Mouse (Mus musculus): ENCODE measurements at regions not wholly inside any gene's neighbourhood (a gene's known extent, or its start where the extent isn't known, plus 50 kb on each side); places are given as distances from the start of the nearest gene placed in this dataset.
A peak's percentile ranks its signal among the peaks of the same experiment; 100 is the strongest.

DNA sequence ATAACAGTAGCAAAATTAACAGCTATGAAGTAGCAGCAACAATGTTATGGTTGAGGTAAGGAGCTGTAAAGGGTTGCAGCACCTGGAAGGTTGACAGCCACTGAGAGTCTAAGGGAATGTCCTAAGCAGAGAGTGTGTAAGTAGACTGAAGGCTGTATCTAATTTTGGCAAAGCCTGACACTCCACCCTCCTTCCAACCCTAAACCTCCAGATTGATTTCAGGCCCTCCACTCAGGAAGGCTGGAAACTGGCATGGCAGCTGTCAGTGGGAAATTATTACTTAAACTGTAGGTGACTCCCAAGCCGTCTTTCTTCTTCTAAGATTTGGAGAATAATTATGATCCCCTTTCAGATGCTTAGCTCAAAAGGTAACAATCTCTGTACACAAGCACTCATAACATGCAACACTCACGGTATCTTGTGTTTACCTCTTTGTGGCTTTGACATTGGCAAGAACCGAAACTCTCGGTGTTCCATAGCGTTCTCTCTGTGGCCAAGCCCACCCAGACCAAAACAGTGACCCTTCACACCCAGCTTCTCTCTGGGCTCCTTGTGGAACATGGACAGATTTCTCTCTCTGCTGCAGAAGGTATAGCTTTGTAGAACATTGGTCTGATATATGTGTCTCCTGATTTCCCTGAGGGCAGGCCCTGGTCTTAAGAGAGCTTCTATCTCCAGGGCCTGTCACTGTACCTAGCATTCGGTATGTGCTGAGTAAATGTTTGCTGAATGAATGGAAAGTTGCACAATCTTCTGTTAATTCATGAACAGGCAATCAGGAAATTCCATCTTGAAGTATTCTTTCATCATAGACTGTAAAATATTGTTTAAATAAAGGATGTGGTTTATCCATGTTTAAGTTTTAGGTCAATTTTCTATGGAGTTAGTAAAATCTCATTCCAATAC is 102.0 kb upstream of the Gm15217 start:
- 56% methylated on average over 6 of the region's 6 CpGs for WGBS
- no peak overlapping the region for H3K27ac ChIP-seq (replicated peaks; ENCODE audit: insufficient read depth, low read depth, low read length)
- no peaks in the 10 kb centered on the region for H3K36me3 ChIP-seq (ENCODE audit: control insufficient read depth, insufficient read depth, low read length)
- no peak overlapping the region for H3K9ac ChIP-seq (ENCODE audit: low read depth, low read length)
- peaks cover 9% of the 10 kb centered on the region for H3K4me1 ChIP-seq (ENCODE audit: control insufficient read depth, insufficient read depth, low read length)
- no peaks in the 10 kb centered on the region for H3K79me2 ChIP-seq (ENCODE audit: control insufficient read depth, insufficient read depth, low read length)
- H3K27me3 ChIP-seq (ENCODE audit: control insufficient read depth, insufficient read depth, low read length) = no peaks in the 10 kb centered on the region
- H3K4me3 ChIP-seq (ENCODE audit: insufficient read depth, low read depth, low read length) = no peak overlapping the region
- DNase-seq (ENCODE audit: extremely low read depth, low read depth, low spot score) = peak; percentile 92
- TF ChIP-seq POLR2A (IDR thresholded peaks at IDR 0.05; ENCODE audit: extremely low read depth, insufficient read depth, low read length) = no peak
- no peak for TF ChIP-seq CTCF (IDR thresholded peaks at IDR 0.05; ENCODE audit: low read depth, low read length)

DNA sequence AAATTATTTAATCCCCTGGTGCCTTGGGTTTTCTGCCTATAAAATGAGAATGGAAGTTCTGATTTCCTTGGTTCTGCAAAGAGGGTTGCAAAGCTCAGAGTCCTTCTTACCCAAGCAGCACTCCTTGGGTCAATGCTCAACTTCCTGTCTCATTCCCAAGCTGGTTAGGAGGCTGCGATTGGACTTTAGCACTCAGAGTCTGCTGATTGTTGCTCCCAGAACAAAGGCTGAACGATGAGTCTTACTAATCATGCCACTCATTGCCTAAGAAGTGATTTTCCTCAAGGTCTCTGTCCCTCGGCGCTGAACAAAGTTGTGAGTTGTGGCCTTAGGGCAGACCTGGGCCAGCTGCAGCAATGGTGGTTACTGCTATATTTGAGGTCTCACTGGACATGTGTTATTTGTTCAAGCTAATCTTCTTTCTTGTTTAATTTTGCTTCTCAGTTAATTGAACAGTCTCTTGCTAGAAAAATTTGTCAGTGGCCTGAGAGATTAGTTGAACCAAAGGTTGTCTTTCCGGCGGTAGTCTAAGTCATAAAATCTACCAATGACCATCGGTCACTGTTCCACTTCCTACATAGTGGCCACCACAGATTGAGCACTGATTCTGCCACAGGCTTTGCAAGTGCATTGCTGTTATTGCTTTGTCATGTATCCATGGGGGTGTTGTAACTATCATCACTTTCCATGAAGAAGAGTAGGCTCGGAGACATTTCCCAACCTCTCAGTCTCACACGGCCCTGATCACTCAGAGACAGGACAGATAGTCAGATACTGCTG is 101.2 kb upstream of the Gm15217 start:
- DNase-seq (ENCODE audit: extremely low read depth, low read depth, low spot score) = peak; percentile 81
- H3K36me3 ChIP-seq (ENCODE audit: control insufficient read depth, insufficient read depth, low read length) = no peaks in the 10 kb centered on the region
- WGBS = 61% methylated on average over 9 of the region's 9 CpGs

DNA sequence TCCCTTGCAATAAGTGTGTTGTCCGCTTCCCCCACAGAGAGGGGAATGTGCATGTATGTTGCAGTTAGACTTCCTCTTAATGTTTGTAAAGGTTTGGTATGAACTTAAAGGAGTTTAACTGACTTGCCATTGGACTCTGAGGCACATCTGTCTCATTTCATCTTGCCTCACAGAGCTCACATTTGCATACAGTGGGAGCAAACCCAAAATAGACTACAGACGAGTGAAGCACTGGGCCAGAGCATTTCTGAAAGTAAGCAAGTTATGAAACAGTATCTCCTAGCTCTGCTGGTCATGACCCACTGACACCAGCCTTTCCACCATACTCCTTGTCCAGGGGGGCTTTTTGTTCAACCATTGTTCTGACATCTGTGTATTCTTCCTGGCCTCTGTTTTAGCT is 86.8 kb upstream of the Gm15217 start:
- Histone ChIP-seq H3K27me3 (ENCODE audit: control insufficient read depth, insufficient read depth, low read length) (no peaks in the 10 kb centered on the region), H3K27ac (replicated peaks; ENCODE audit: insufficient read depth, low read depth, low read length) (no peak overlapping the region), H3K4me1 (ENCODE audit: control insufficient read depth, insufficient read depth, low read length) (no peaks in the 10 kb centered on the region), H3K9ac (ENCODE audit: low read depth, low read length) (no peak overlapping the region), H3K36me3 (ENCODE audit: control insufficient read depth, insufficient read depth, low read length) (no peaks in the 10 kb centered on the region), H3K4me3 (ENCODE audit: insufficient read depth, low read depth, low read length) (no peak overlapping the region), H3K79me2 (ENCODE audit: control insufficient read depth, insufficient read depth, low read length) (no peaks in the 10 kb centered on the region)
- DNase-seq (ENCODE audit: extremely low read depth, low read depth, low spot score) = no peak
- TF ChIP-seq POLR2A (IDR thresholded peaks at IDR 0.05; ENCODE audit: extremely low read depth, insufficient read depth, low read length) (no peak), CTCF (IDR thresholded peaks at IDR 0.05; ENCODE audit: low read depth, low read length) (no peak)
- 49% methylated on average over 2 of the region's 2 CpGs for WGBS

More for the DNA sequence above, 101.2 kb upstream of the Gm15217 start:
- Histone ChIP-seq H3K9ac (ENCODE audit: low read depth, low read length) (no peak overlapping the region), H3K4me1 (ENCODE audit: control insufficient read depth, insufficient read depth, low read length) (peaks cover 9% of the 10 kb centered on the region), H3K27me3 (ENCODE audit: control insufficient read depth, insufficient read depth, low read length) (no peaks in the 10 kb centered on the region), H3K4me3 (ENCODE audit: insufficient read depth, low read depth, low read length) (no peak overlapping the region), H3K79me2 (ENCODE audit: control insufficient read depth, insufficient read depth, low read length) (no peaks in the 10 kb centered on the region), H3K27ac (replicated peaks; ENCODE audit: insufficient read depth, low read depth, low read length) (no peak overlapping the region; the same call in 1 of the 2 replicates)
- TF ChIP-seq CTCF (IDR thresholded peaks at IDR 0.05; ENCODE audit: low read depth, low read length) = no peak
- TF ChIP-seq POLR2A (IDR thresholded peaks at IDR 0.05; ENCODE audit: extremely low read depth, insufficient read depth, low read length) = no peak

DNA sequence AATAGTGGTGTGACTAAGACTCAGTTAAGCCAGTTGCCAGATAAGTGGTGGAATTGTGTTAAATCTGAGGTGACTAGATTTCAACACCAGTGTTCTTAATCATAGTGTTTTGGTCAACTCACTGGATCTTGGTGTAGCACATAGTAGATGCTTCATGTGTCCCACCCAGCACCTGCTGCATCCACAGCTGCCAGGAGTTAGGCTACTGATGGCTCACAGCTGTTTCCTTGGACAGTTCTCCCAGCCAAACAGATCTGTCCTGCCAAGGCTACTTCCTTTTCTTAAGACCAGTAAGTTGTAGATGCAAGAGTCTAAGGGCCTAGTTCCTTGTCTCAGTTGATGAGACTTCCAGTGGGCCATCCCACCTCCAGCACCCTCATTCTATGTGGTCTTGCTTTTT is 82.9 kb upstream of the Gm15217 start:
- Histone ChIP-seq H3K79me2 (ENCODE audit: control insufficient read depth, insufficient read depth, low read length) (no peaks in the 10 kb centered on the region), H3K36me3 (ENCODE audit: control insufficient read depth, insufficient read depth, low read length) (no peaks in the 10 kb centered on the region), H3K9ac (ENCODE audit: low read depth, low read length) (no peak overlapping the region), H3K4me3 (ENCODE audit: insufficient read depth, low read depth, low read length) (no peak overlapping the region), H3K27ac (replicated peaks; ENCODE audit: insufficient read depth, low read depth, low read length) (no peak overlapping the region), H3K27me3 (ENCODE audit: control insufficient read depth, insufficient read depth, low read length) (no peaks in the 10 kb centered on the region), H3K4me1 (ENCODE audit: control insufficient read depth, insufficient read depth, low read length) (no peaks in the 10 kb centered on the region)
- no peak for TF ChIP-seq CTCF (IDR thresholded peaks at IDR 0.05; ENCODE audit: low read depth, low read length)
- no peak for DNase-seq (ENCODE audit: extremely low read depth, low read depth, low spot score)

DNA sequence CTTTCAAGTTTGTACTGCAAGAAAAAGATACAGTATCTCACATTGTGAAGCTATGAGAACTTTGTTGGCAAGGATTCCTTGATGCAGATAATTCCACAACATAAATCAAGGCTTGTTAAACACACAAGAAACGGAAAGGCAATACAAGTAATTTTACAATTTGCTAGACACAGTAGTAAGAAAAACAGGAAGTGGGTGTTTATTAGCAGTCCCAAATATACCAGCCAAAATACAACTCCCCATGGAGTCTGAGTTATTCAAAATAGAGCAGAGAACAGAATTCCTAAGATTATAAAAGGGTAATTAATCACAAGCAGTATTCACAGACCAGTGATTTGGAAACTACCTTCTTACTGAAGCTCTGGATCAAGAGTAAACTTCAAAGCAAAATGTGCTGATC is 78.7 kb upstream of the Gm15217 start:
- no peaks in the 10 kb centered on the region for H3K79me2 ChIP-seq (ENCODE audit: control insufficient read depth, insufficient read depth, low read length)
- H3K27ac ChIP-seq (replicated peaks; ENCODE audit: insufficient read depth, low read depth, low read length) = no peak overlapping the region
- H3K4me3 ChIP-seq (ENCODE audit: insufficient read depth, low read depth, low read length) = no peak overlapping the region
- H3K4me1 ChIP-seq (ENCODE audit: control insufficient read depth, insufficient read depth, low read length) = no peaks in the 10 kb centered on the region
- TF ChIP-seq POLR2A (IDR thresholded peaks at IDR 0.05; ENCODE audit: extremely low read depth, insufficient read depth, low read length) = no peak
- no peak for TF ChIP-seq CTCF (IDR thresholded peaks at IDR 0.05; ENCODE audit: low read depth, low read length)
- H3K36me3 ChIP-seq (ENCODE audit: control insufficient read depth, insufficient read depth, low read length) = no peaks in the 10 kb centered on the region
- peak; percentile 23 for DNase-seq (ENCODE audit: extremely low read depth, low read depth, low spot score)
- no peaks in the 10 kb centered on the region for H3K27me3 ChIP-seq (ENCODE audit: control insufficient read depth, insufficient read depth, low read length)
- H3K9ac ChIP-seq (ENCODE audit: low read depth, low read length) = no peak overlapping the region
- WGBS = 85% methylated on average over 1 of the region's 1 CpGs
